In genomic region chr11:67515912-67516305, GRCm38 (mm10) we compare ENCODE assay signal across 15 mouse cellular contexts.
DNase-seq lines count a peak whose midpoint lies in the region; ATAC-seq and TF ChIP-seq lines count a peak whose summit lies in the region.
"Had no signal": no experiment of that assay in that cellular context is flagged by ENCODE, and none has a peak within 500 bp of the region (broad histone marks: within the 10 kb centered on the region; RNA-seq: fewer than 3 reads in every experiment).

No protein-coding gene starts in this region.

- TF ChIP-seq CTCF in liver, adult 2 months (IDR thresholded peaks at IDR 0.05; ENCODE audit: low read depth, low read length), result no peak
- TF ChIP-seq CTCF in C2C12 (IDR thresholded peaks at IDR 0.05; ENCODE audit: control insufficient read depth, insufficient read depth, insufficient read length), result no peak
- no peak for TF ChIP-seq CTCF in kidney, postnatal 0 days (IDR thresholded peaks at IDR 0.05; ENCODE audit: low read depth)

- no peaks in the 10 kb centered on the region for H3K27me3 ChIP-seq in heart, embryonic 13.5 days (replicated peaks)
- no peaks in the 10 kb centered on the region for H3K27me3 ChIP-seq in liver, adult 2 months (ENCODE audit: control insufficient read depth, insufficient read depth, low read length)
- no peaks in the 10 kb centered on the region for H3K27me3 ChIP-seq in liver, embryonic 12.5 days (replicated peaks)
- no peaks in the 10 kb centered on the region for H3K27me3 ChIP-seq in C2C12 (ENCODE audit: control insufficient read depth, insufficient read depth, insufficient read length)
- H3K27me3 ChIP-seq in kidney, postnatal 0 days (ENCODE audit: insufficient read depth, low read length), result no peaks in the 10 kb centered on the region
- H3K27me3 ChIP-seq: embryonic facial prominence, embryonic 13.5 days; midbrain, embryonic 13.5 days had no signal

- peaks cover 3% of the 10 kb centered on the region; the same call in 1 of the 2 replicates for H3K9me3 ChIP-seq in heart, embryonic 13.5 days
- peaks cover 4% of the 10 kb centered on the region; the same call in 1 of the 2 replicates for H3K9me3 ChIP-seq in liver, embryonic 12.5 days (replicated peaks)
- H3K9me3 ChIP-seq in kidney, postnatal 0 days (replicated peaks; ENCODE audit: low read length), result no peaks in the 10 kb centered on the region
- H3K9me3 ChIP-seq: embryonic facial prominence, embryonic 13.5 days; heart, embryonic 10.5 days; midbrain, embryonic 13.5 days had no signal

- 64% methylated on average over 3 of the region's 3 CpGs for WGBS in heart, embryonic 13.5 days
- 29% methylated on average over 3 of the region's 3 CpGs for WGBS in liver, adult 2 months
- WGBS in liver, embryonic 12.5 days (ENCODE audit: insufficient replicate concordance), result 69% methylated on average over 3 of the region's 3 CpGs
- 36% methylated on average over 3 of the region's 3 CpGs for WGBS in kidney, postnatal 0 days

- intact Hi-C loops in heart, postnatal 14 days (cut with DNase I), result loop anchor here (5.0 kb wide), 1 partner anchor 131 kb away; no protein-coding TSS in a partner anchor

- H3K27ac ChIP-seq in heart, embryonic 13.5 days (replicated peaks), result no peak overlapping the region
- peak overlapping the region; percentile 78 for H3K27ac ChIP-seq in liver, adult 2 months (replicated peaks; ENCODE audit: insufficient read depth, low read depth, low read length)
- no peak overlapping the region for H3K27ac ChIP-seq in liver, embryonic 12.5 days
- peak overlapping the region; percentile 80 for H3K27ac ChIP-seq in kidney, postnatal 0 days
- H3K27ac ChIP-seq: embryonic facial prominence, embryonic 13.5 days; hindbrain, embryonic 14.5 days; midbrain, embryonic 13.5 days had no signal

- DNase-seq in heart, postnatal 14 days, result no peak
- DNase-seq in liver, adult 2 months (ENCODE audit: extremely low read depth, low read depth, low spot score), result peak; percentile 81
- no peak for DNase-seq in kidney, postnatal 0 days (ENCODE audit: low spot score)
- no peak for DNase-seq in embryo, embryonic 11 days
- DNase-seq: cerebellum, adult 8-10 months; right cerebral cortex, postnatal 14 days had no signal

- H3K36me3 ChIP-seq in heart, embryonic 13.5 days, result no peaks in the 10 kb centered on the region
- H3K36me3 ChIP-seq in liver, adult 2 months (ENCODE audit: control insufficient read depth, insufficient read depth, low read length), result no peaks in the 10 kb centered on the region
- H3K36me3 ChIP-seq in liver, embryonic 12.5 days, result no peaks in the 10 kb centered on the region
- no peaks in the 10 kb centered on the region for H3K36me3 ChIP-seq in C2C12 (ENCODE audit: control insufficient read depth, insufficient read depth)
- H3K36me3 ChIP-seq in kidney, postnatal 0 days (ENCODE audit: insufficient read depth, low read length), result no peaks in the 10 kb centered on the region
- H3K36me3 ChIP-seq: embryonic facial prominence, embryonic 13.5 days; forebrain, embryonic 10.5 days; heart, embryonic 10.5 days; midbrain, embryonic 13.5 days had no signal

- no peak overlapping the region for H3K4me2 ChIP-seq in heart, embryonic 13.5 days
- H3K4me2 ChIP-seq in liver, embryonic 12.5 days, result no peak overlapping the region
- no peak overlapping the region for H3K4me2 ChIP-seq in kidney, postnatal 0 days (ENCODE audit: low read length)
- H3K4me2 ChIP-seq: embryonic facial prominence, embryonic 13.5 days; hindbrain, embryonic 14.5 days; midbrain, embryonic 13.5 days had no signal

- no peaks in the 10 kb centered on the region for H3K79me3 ChIP-seq in C2C12 (ENCODE audit: low read depth)

- H3K4me3 ChIP-seq in heart, embryonic 13.5 days, result no peak overlapping the region
- H3K4me3 ChIP-seq in liver, adult 2 months (ENCODE audit: insufficient read depth, low read depth, low read length), result no peak overlapping the region
- no peak overlapping the region for H3K4me3 ChIP-seq in liver, embryonic 12.5 days
- peak overlapping the region; percentile 11 for H3K4me3 ChIP-seq in C2C12 (ENCODE audit: insufficient read depth, poor library complexity, severe bottlenecking)
- no peak overlapping the region for H3K4me3 ChIP-seq in kidney, postnatal 0 days (replicated peaks; ENCODE audit: low read depth, low read length)
- H3K4me3 ChIP-seq: embryonic facial prominence, embryonic 13.5 days; forebrain, embryonic 10.5 days; heart, embryonic 10.5 days; midbrain, embryonic 13.5 days had no signal

- H3K9ac ChIP-seq in heart, embryonic 13.5 days, result peak overlapping the region; percentile 10; the same call in 1 of the 2 replicates
- H3K9ac ChIP-seq in liver, adult 2 months (ENCODE audit: low read depth, low read length), result no peak overlapping the region
- H3K9ac ChIP-seq in liver, embryonic 12.5 days, result no peak overlapping the region
- H3K9ac ChIP-seq in kidney, postnatal 0 days (ENCODE audit: low read depth, low read length), result no peak overlapping the region
- H3K9ac ChIP-seq: embryonic facial prominence, embryonic 13.5 days; hindbrain, embryonic 14.5 days; midbrain, embryonic 13.5 days had no signal

- peaks cover 16% of the 10 kb centered on the region for H3K4me1 ChIP-seq in heart, embryonic 13.5 days
- peaks cover 15% of the 10 kb centered on the region for H3K4me1 ChIP-seq in liver, adult 2 months (ENCODE audit: control insufficient read depth, insufficient read depth, low read length)
- no peaks in the 10 kb centered on the region for H3K4me1 ChIP-seq in liver, embryonic 12.5 days
- H3K4me1 ChIP-seq in kidney, postnatal 0 days (replicated peaks; ENCODE audit: insufficient read depth, low read length), result peaks cover 12% of the 10 kb centered on the region; the same call in 1 of the 2 replicates
- H3K4me1 ChIP-seq: midbrain, embryonic 13.5 days had no signal

- ATAC-seq in heart, embryonic 13.5 days (ENCODE audit: extremely low read depth, insufficient number of reproducible peaks, low FRiP score, low TSS enrichment), result no peak
- ATAC-seq in liver, embryonic 12.5 days, result no peak
- no peak; the same call in 1 of the 2 replicates for ATAC-seq in kidney, postnatal 0 days (replicated peaks; ENCODE audit: low FRiP score, low read depth)
- ATAC-seq in cerebellum, adult (ENCODE audit: insufficient number of reproducible peaks, low FRiP score, low TSS enrichment), result no peak
- ATAC-seq: midbrain, embryonic 13.5 days had no signal

- H3K79me2 ChIP-seq in liver, adult 2 months (ENCODE audit: control insufficient read depth, insufficient read depth, low read length), result no peaks in the 10 kb centered on the region
- H3K79me2 ChIP-seq in C2C12 (ENCODE audit: control insufficient read depth, insufficient read depth), result no peaks in the 10 kb centered on the region

- H3ac ChIP-seq in C2C12 (ENCODE audit: control insufficient read depth, insufficient read length, low read depth), result no peak overlapping the region

- no peak for TF ChIP-seq POLR2A in liver, adult 2 months (IDR thresholded peaks at IDR 0.05; ENCODE audit: extremely low read depth, insufficient read depth, low read length)

TF ChIP-seq in C2C12, 6 proteins besides CTCF, POLR2A, EP300 and RAD21:
- TF ChIP-seq MYOG (IDR thresholded peaks at IDR 0.05; ENCODE audit: control insufficient read depth, extremely low read depth, insufficient read length) (no peak), MYOD1 (IDR thresholded peaks at IDR 0.05; ENCODE audit: control insufficient read depth, insufficient read length, low read depth) (no peak), USF1 (IDR thresholded peaks at IDR 0.05; ENCODE audit: low read depth) (no peak), FOSL1 (IDR thresholded peaks at IDR 0.05; ENCODE audit: insufficient read depth, low read length, poor library complexity, severe bottlenecking) (no peak), MAX (IDR thresholded peaks at IDR 0.05) (no peak), CEBPB (IDR thresholded peaks at IDR 0.05; ENCODE audit: low read depth) (no peak)

Comparison
In these comparisons a context has a peak if more than half of its experiments do, and no peak if none do; other contexts are left out.
1. H3K27ac ChIP-seq: peak in liver, adult 2 months (single experiment) and kidney, postnatal 0 days (single experiment); none in heart, embryonic 13.5 days (single experiment) and liver, embryonic 12.5 days (single experiment).